Mouse (Mus musculus) ES-Bruce4 (cell line): ENCODE measurements around the gene Ifi27l2a. TPM values are rescaled to one million over a fixed set of nuclear protein-coding genes. Genes with fewer than 3 reads are reported as not detected.
"Not testable (repeated sequence)": the region's sequence is repeated elsewhere in the genome, so short reads cannot be mapped to it uniquely, and the experiment has no call there.

Experiments
- H3K27ac ChIP-seq: 2 replicates; pipeline ENCODE4 v1.5.1; 2012; ENCODE audit warnings: low read length, inconsistent platforms; ENCODE audit not compliant: insufficient read depth
- H3K27me3 ChIP-seq: 2 replicates; pipeline ENCODE4 v1.6.1; 2012; ENCODE audit warnings: mild to moderate bottlenecking, low read length, inconsistent platforms; ENCODE audit not compliant: control insufficient read depth, poor library complexity, insufficient read depth, severe bottlenecking
- H3K36me3 ChIP-seq: 2 replicates; pipeline ENCODE4 v1.6.1; 2012; ENCODE audit warnings: inconsistent platforms, mild to moderate bottlenecking, low read length, moderate library complexity; ENCODE audit not compliant: control insufficient read depth, poor library complexity, insufficient read depth, severe bottlenecking
- H3K4me1 ChIP-seq: one replicate; pipeline ENCODE4 v1.8.1; 2011; ENCODE audit warnings: low read length; ENCODE audit not compliant: control insufficient read depth, insufficient read depth
- H3K4me3 ChIP-seq: 2 replicates; pipeline ENCODE4 v1.5.1; 2011; ENCODE audit warnings: low read depth, mild to moderate bottlenecking, low read length
- H3K9ac ChIP-seq: 2 replicates; pipeline ENCODE4 v1.6.1; 2012; ENCODE audit warnings: low read depth, mild to moderate bottlenecking, inconsistent platforms; ENCODE audit not compliant: poor library complexity, severe bottlenecking
- H3K9me3 ChIP-seq: replicated peaks from 2 replicates; pipeline ENCODE4 v1.6.1; 2012; ENCODE audit warnings: mild to moderate bottlenecking, low read length, inconsistent platforms; ENCODE audit not compliant: control insufficient read depth, poor library complexity, insufficient read depth, severe bottlenecking
- CTCF ChIP-seq: IDR thresholded peaks from one replicate; pipeline ENCODE4 v1.8.1; 2011; ENCODE audit warnings: low read depth, low read length
- EP300 ChIP-seq: IDR thresholded peaks from 2 replicates; pipeline ENCODE4 v1.6.1; 2011; ENCODE audit warnings: low read depth, low read length; ENCODE audit not compliant: insufficient read depth
- POLR2A ChIP-seq: IDR thresholded peaks from one replicate; pipeline ENCODE4 v1.8.1; 2011; ENCODE audit warnings: low read length; ENCODE audit not compliant: insufficient read depth
- polyA plus RNA-seq: library from polyadenylated mRNA; stranded (reverse); fragments of >200 nt; gene quantifications from 2 replicates; pipeline ENCODE4 v1.2.4, GENCODE M21; 2011; ENCODE audit warnings: low read depth; ENCODE audit not compliant: missing spikeins, insufficient read depth, insufficient read length

Gene Ifi27l2a
- polyA plus RNA-seq, 1 experiment = 5.0 TPM

DNA sequence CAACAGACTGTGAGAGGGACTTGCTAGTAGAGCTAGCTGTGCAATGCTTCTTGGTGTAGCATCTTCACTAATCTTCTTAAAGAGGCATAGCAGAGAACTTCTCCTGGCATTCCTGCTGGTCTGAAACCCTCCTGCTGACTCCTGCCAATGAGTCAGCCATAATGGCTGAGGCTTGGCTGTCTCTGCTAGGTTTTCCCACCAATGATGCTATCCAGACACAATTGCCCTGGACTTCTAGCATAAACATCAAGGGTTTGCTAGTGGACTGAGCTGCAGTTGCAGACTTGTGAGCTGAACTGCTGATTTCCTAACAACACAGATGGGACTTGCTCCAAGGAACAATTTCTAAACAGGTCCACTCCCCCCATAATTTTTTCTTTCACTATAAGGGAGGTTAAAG is 9.9 kb upstream of the Ifi27l2a start:
- H3K36me3 ChIP-seq = no peaks in the 10 kb centered on the region
- no peak for TF ChIP-seq CTCF
- no peak for TF ChIP-seq EP300
- no peak for TF ChIP-seq POLR2A
- no peaks in the 10 kb centered on the region for H3K27me3 ChIP-seq
- no peak overlapping the region for H3K27ac ChIP-seq
- no peak overlapping the region for H3K9ac ChIP-seq
- no peaks in the 10 kb centered on the region for H3K9me3 ChIP-seq
- no peak overlapping the region for H3K4me3 ChIP-seq
- no peaks in the 10 kb centered on the region for H3K4me1 ChIP-seq

- H3K9ac ChIP-seq = no peak overlapping the region
- no peaks in the 10 kb centered on the region for H3K4me1 ChIP-seq
- TF ChIP-seq POLR2A (no peak), EP300 (no peak), CTCF (no peak)
- H3K27ac ChIP-seq = no peak overlapping the region
- H3K9me3 ChIP-seq = no peaks in the 10 kb centered on the region
- H3K4me3 ChIP-seq = no peak overlapping the region
- no peaks in the 10 kb centered on the region for H3K27me3 ChIP-seq
- no peaks in the 10 kb centered on the region for H3K36me3 ChIP-seq
These were observed 1.6 kb upstream of the Ifi27l2a start for GRCm38 (mm10) chr12:103445060-103445459.

DNA sequence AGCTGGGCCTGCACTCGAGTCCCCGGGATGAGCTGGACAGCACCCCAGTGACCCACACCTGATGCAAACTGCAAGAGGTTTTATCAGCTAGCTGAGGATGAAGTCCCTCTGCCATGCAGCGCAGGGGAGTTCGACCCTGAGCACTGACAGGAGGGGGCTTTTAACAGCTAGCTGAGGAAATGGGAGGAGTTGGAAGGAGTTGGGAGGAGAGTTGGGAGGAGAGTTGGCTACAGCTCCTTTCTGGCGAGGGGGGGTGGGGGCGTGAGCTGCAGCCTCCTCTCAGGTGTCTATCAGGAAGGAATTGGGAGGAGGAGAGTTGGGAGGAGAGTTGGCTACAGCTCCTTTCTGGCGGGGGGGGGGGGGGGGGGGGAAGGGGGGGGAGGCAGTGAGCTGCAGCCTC is 781 bp upstream of the Ifi27l2a start:
- not testable (repeated sequence) for H3K9me3 ChIP-seq, H3K27ac ChIP-seq, H3K4me1 ChIP-seq, H3K9ac ChIP-seq, H3K27me3 ChIP-seq, H3K36me3 ChIP-seq, H3K4me3 ChIP-seq

DNA sequence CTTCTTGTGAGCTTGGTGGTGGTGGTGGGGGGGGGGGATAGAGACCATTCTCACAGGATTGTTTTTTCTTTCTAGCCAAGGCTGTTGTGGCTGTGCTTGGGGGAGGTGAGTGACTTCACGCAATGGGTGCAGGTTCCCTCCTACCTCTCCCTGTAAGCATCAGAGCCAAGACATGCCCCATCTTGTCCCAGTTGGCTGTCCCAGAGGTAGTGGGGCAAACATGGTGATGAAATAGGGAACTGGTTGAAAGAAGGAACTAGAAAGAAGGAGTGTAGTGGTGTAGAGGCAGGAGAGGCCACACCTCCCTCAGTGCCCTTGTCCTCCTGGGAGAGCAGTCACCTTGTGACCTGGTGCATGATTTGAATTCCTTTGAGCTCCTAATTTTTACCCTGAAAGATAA is 5.9 kb downstream of the Ifi27l2a start:
- H3K36me3 ChIP-seq = no peaks in the 10 kb centered on the region
- no peaks in the 10 kb centered on the region for H3K9me3 ChIP-seq
- H3K4me1 ChIP-seq = no peaks in the 10 kb centered on the region
- no peak overlapping the region for H3K9ac ChIP-seq
- no peaks in the 10 kb centered on the region for H3K27me3 ChIP-seq
- no peak overlapping the region for H3K4me3 ChIP-seq
- H3K27ac ChIP-seq = no peak overlapping the region
- no peak for TF ChIP-seq POLR2A

GRCm38 (mm10) chr12:103434861-103435260 is 8.6 kb downstream of the Ifi27l2a start:
- no peaks in the 10 kb centered on the region for H3K9me3 ChIP-seq
- H3K9ac ChIP-seq = no peak overlapping the region
- H3K36me3 ChIP-seq = no peaks in the 10 kb centered on the region
- no peaks in the 10 kb centered on the region for H3K4me1 ChIP-seq
- no peaks in the 10 kb centered on the region for H3K27me3 ChIP-seq
- H3K4me3 ChIP-seq = no peak overlapping the region
- TF ChIP-seq POLR2A = no peak
- TF ChIP-seq EP300 = no peak
- no peak for TF ChIP-seq CTCF
- H3K27ac ChIP-seq = no peak overlapping the region

DNA sequence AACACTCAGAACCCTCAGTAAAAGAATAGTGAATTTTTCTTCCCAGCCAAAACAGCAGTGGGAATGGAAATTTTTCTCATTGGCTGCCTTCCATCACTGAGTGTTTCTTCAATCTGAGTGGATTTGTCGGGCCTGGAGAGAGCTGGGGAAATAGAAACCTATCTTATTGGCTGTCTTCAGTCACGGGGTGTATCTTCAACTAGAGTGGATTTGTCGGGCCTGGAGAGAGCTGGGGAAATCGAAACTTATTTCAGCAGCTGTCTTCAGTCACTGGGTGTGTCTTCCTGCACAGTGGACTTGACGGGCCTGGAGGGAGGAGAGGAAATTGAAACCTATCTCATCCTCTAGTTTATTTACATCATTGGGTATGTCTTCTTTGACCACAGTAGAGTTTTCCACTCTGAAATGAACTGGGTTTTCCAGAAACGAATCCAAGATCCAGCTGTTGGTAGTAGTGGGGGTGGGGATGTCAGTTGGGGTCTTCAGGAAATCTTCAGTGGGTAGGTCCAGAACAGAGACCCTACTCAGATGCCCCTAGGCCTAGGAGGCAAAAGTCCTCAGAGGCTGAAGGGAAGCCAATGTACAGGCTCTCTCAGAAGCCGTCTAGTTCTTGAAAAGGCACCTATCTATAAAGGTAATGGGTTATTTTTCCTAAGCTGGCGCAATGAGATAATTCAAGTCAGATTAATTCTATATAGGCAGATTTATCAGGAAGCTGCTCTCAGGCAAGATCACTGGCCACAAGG is 9.3 kb downstream of the Ifi27l2a start, which contains the start of gene Ifi27:
Ifi27 (plus strand) TSS at position 226 of the 746 bp plus-strand sequence.
- TF ChIP-seq EP300 = no peak
- TF ChIP-seq CTCF = no peak
- TF ChIP-seq POLR2A = no peak
- Histone ChIP-seq H3K27ac (no peak within 1 kb of the TSS), H3K4me3 (no peak within 1 kb of the TSS), H3K27me3 (no peaks in the 10 kb centered on the region), H3K4me1 (no peaks in the 10 kb centered on the region), H3K9me3 (no peaks in the 10 kb centered on the region), H3K9ac (no peak within 1 kb of the TSS), H3K36me3 (no peaks in the 10 kb centered on the region)
